Mouse (Mus musculus): ENCODE results near the gene Serpina9.

GRCm38 (mm10) chr12:103985868-103986267 is 27.7 kb downstream of the Serpina9 start:
- no peak for TF ChIP-seq CTCF (IDR thresholded peaks at IDR 0.05; ENCODE audit: low read depth, low read length)
- no peak for TF ChIP-seq POLR2A (IDR thresholded peaks at IDR 0.05; ENCODE audit: extremely low read depth, insufficient read depth, low read length)

All from liver, adult 2 months (tissue).